Mouse (Mus musculus) left cerebral cortex, postnatal 4 days (tissue): ENCODE measurements around the gene Olfr993. TPM values are rescaled to one million over a fixed set of nuclear protein-coding genes. Genes with fewer than 3 reads are reported as not detected.

ENCODE experiments used
- DNase-seq: peaks from one replicate; pipeline ENCODE4 v3.0.0-alpha.2; 2022
- intact Hi-C: fragments of 180-260 bp; cut with DNase I; formaldehyde crosslinking; loops from one replicate; pipeline ENCODE4 v1.15.1; 2025
- total RNA-seq, 2 experiments: library from RNA; stranded (reverse); gene quantifications; 2 replicates each; pipeline ENCODE4 v1.2.3; 2021

The Olfr993 gene
- not detected for total RNA-seq

DNA sequence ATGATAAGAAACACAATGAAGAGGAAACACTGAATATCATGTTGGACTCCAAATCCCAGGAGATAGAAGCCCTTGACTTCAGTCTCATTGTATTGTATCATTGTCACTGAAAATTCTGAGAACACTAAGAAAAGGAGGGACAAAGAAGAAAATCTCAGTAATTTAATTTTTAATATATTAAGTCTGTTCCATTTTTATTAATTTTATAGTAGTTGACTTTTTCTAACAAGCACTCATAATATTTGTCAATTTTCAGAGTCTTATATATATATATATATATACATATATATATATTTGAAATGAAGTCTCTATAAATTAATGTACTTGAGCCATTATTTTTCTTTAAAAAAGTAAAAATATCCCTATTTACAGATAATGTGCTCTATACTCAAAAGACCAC, at the start of gene Olfr993:
Olfr993 (minus strand) TSS at position 101 of the 400 bp plus-strand sequence.
- no peak for DNase-seq
- intact Hi-C loops = no loop called here

DNA sequence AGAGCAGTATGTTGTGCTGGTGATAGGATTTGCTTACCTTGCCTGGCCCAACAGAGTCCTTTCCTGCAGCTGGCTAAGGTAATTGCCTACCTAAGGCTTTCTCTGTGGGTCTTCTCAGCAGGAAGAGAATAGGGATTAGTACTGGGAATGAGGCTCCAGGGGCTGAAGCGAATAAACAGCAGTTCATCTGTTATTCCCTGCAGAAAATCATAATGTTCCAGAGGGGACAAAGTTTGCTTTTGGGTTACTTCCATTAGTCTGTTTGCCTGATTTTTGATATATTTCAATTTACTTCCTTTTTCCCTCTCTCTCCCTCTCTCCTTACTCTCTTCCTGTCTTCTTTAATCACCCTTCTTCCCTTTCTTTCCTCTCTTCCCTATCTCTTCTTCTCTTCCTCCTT, 28.9 kb upstream of the Olfr993 start, which contains the start of gene Olfr995:
Olfr995 (minus strand) TSS at position 101 of the 400 bp plus-strand sequence.
- intact Hi-C loops = no loop called here
- DNase-seq = no peak

DNA sequence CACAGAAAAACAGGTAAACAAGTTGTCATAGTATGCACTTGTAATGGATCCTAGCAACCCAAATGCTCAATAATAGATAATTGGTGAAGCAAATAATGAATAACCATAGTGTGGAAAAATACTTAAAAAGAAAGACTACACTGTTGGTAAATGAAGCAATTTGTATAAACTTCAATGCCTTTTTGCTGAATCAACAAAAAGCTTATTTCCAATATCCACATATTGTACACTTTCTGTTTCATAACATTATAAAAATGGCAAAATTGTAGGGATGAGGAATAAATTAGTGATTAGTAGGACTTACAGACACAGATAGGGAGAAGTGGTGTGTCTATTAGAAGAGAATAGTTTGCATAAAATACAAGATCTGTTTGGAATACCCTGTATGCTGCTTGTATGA, 27.9 kb upstream of the Olfr993 start:
- intact Hi-C loops = no loop called here
- no peak for DNase-seq

DNA sequence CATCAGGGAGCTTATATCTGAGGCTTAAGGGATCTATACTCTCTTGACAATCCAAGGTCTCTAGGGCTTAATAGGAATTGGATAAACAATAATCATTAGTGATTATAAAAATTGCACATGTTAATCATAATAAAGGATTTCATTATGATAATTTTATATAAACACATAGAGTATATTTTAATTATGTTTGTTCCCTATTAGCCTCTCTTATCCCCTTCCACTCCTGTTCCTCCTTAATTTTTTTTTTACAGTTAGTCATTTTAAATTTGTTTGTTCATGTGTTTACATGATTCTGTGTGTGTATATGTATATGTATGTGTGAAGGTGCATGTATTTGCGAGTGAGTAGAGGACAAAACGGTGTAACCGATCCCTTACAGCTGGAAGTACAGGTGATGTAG, 21.7 kb upstream of the Olfr993 start, which contains the start of gene Olfr994:
Olfr994 (minus strand) TSS at position 101 of the 400 bp plus-strand sequence.
- DNase-seq = no peak
- intact Hi-C loops = no loop called here

DNA sequence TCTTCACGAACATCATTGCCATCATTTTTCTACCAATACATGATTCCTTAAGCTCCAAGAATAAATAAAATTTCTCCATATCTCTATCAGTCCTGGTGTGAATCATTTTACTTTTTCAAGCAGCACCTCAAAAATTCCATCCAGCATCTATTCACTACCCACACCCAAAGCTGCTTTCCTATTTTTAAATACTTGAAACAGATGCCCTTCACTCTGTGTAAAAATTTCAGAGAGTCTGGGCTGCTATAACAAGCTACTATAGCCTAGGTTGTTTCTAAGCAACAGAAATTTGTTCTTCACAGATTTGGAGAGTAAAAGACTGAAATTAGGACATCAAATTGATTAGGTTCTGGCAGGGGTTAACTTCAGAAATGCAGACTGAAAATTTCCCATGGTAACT, 11.2 kb upstream of the Olfr993 start:
- intact Hi-C loops = loop anchor here (10.0 kb wide), 1 partner anchor 141 kb away; no protein-coding TSS in a partner anchor
- no peak for DNase-seq

DNA sequence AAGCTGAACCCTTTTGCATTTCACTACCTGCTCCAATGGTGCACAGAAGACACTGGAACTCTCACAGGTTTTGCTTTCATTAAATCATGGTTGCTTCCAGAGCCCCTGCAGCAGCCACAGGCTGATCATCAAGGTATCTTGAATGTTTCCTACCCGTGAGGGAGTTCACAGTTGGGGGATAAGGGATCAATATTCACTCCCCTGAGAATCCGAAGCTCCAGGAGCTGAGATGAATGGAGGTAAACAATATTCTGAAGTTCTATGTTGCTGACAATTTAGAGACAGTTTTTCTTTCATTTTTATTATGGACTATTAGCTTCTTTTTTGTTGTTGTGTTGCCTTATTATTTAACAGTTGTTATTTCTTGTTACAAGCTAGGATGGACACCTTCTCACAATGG, 5.3 kb downstream of the Olfr993 start, which contains the start of gene Olfr992:
Olfr992 (minus strand) TSS at position 101 of the 400 bp plus-strand sequence.
- no peak for DNase-seq
- intact Hi-C loops = no loop called here

Other genes with a start within 250 kb of the Olfr993 start
- 10 to 100 TPM; 53.3 to 54.1 TPM for gene Lrrc55, start 217.7 kb downstream of the Olfr993 start, total RNA-seq
- not detected for gene Olfr987, start 75.6 kb downstream of the Olfr993 start, total RNA-seq
- not detected for gene Olfr988, start 51.6 kb downstream of the Olfr993 start, total RNA-seq
- not detected for gene Olfr992, start 5.4 kb downstream of the Olfr993 start, total RNA-seq
- gene Olfr994, start 21.6 kb upstream of the Olfr993 start, total RNA-seq = not detected
- gene Olfr995, start 28.8 kb upstream of the Olfr993 start, total RNA-seq = not detected
- gene 4833423E24Rik, start 104.1 kb upstream of the Olfr993 start, total RNA-seq = under 1 TPM; 0.24 to 0.38 TPM
- not detected for gene Olfr996, start 164.3 kb upstream of the Olfr993 start, total RNA-seq
- gene Olfr998, start 174.1 kb upstream of the Olfr993 start, total RNA-seq = not detected
- gene Olfr1000, start 197.0 kb upstream of the Olfr993 start, total RNA-seq = not detected
- not detected for gene Olfr1002, start 235.8 kb upstream of the Olfr993 start, total RNA-seq
- gene Olfr154, start 249.6 kb upstream of the Olfr993 start, total RNA-seq = not detected